Mouse (Mus musculus) ES-E14 (cell line): ENCODE measurements around the gene Gm973. TPM values are rescaled to one million over a fixed set of nuclear protein-coding genes. Genes with fewer than 3 reads are reported as not detected.

Experiments
- DNase-seq: peaks from one replicate; pipeline ENCODE4 v3.0.0-alpha.2; 2013; ENCODE audit warnings: low read depth, low spot score
- H3K27ac ChIP-seq: 2 replicates; pipeline ENCODE4 v1.5.1; 2012; ENCODE audit warnings: low read depth, mild to moderate bottlenecking, low read length, moderate library complexity, mixed read lengths; ENCODE audit not compliant: poor library complexity, insufficient read depth, severe bottlenecking
- H3K36me3 ChIP-seq: 2 replicates; pipeline ENCODE4 v1.6.1; 2012; ENCODE audit warnings: mild to moderate bottlenecking, low read length, moderate library complexity, mixed read lengths; ENCODE audit not compliant: control insufficient read depth, poor library complexity, insufficient read depth, severe bottlenecking
- H3K4me1 ChIP-seq, 2 experiments: fragments of 150-350 bp in 1 of 2; sonication (generic) in 1 of 2; 2 replicates each; pipeline ENCODE4 v1.6.1; 2012; ENCODE audit warnings: low read length in 2 of 2, mild to moderate bottlenecking in 1 of 2, mixed read lengths in 1 of 2; ENCODE audit not compliant: control insufficient read depth in 2 of 2, insufficient read depth in 2 of 2, poor library complexity in 1 of 2
- H3K4me3 ChIP-seq, 2 experiments: fragments of 150-350 bp in 1 of 2; sonication (generic) in 1 of 2; 2 replicates each; pipeline ENCODE4 v1.5.1; 2012; ENCODE audit warnings: low read length in 2 of 2, low read depth in 1 of 2, mild to moderate bottlenecking in 1 of 2, mixed read lengths in 1 of 2; ENCODE audit not compliant: insufficient read depth in 1 of 2, poor library complexity in 1 of 2, severe bottlenecking in 1 of 2
- H3K9ac ChIP-seq: 2 replicates; pipeline ENCODE4 v1.6.1; 2012; ENCODE audit warnings: low read depth, mild to moderate bottlenecking, low read length, mixed read lengths; ENCODE audit not compliant: poor library complexity, insufficient read depth, severe bottlenecking
- H3K9me3 ChIP-seq: fragments of 150-350 bp; sonication (generic); 2 replicates; pipeline ENCODE4 v1.6.1; 2012; ENCODE audit warnings: low read depth, mild to moderate bottlenecking, low read length; ENCODE audit not compliant: control insufficient read depth, insufficient read depth
- CHD2 ChIP-seq: IDR thresholded peaks from 2 replicates; pipeline ENCODE4 v1.6.1; 2014; ENCODE audit warnings: mild to moderate bottlenecking, low read depth, low read length, inconsistent platforms
- HCFC1 ChIP-seq: IDR thresholded peaks from 2 replicates; pipeline ENCODE4 v1.6.1; 2012; ENCODE audit warnings: low read length, inconsistent platforms, borderline replicate concordance; ENCODE audit not compliant: insufficient read depth
- MAFK ChIP-seq: IDR thresholded peaks from 2 replicates; pipeline ENCODE4 v1.6.1; 2014; ENCODE audit warnings: mild to moderate bottlenecking, low read depth, low read length, inconsistent platforms; ENCODE audit not compliant: insufficient read depth
- ZC3H11A ChIP-seq: IDR thresholded peaks from 2 replicates; pipeline ENCODE4 v1.6.1; 2012; ENCODE audit warnings: low read depth, mild to moderate bottlenecking, inconsistent platforms, low read length, borderline replicate concordance
- ZNF384 ChIP-seq: IDR thresholded peaks from 2 replicates; pipeline ENCODE4 v1.6.1; 2012; ENCODE audit warnings: low read depth, low read length, inconsistent platforms
- in situ Hi-C, 2 experiments: fragments of 600-800 bp; cut with MboI; formaldehyde crosslinking; loops; one replicate each; pipeline ENCODE4 v1.15.1; 2025; ENCODE audit warnings: low sequenced_read_pairs in 2 of 2, inconsistent platforms in 1 of 2; ENCODE audit not compliant: unreplicated experiment in 2 of 2
- total RNA-seq: library from RNA; depleted of rRNA; stranded (reverse); fragments of 300-350 nt; gene quantifications from 2 replicates; pipeline ENCODE4 v1.2.3, GENCODE M21; 2012; rRNA removed

Gene Gm973
- total RNA-seq: 4.0 and 5.8 TPM in 2 replicates

- no peaks in the 10 kb centered on the region for H3K9me3 ChIP-seq
- peak; percentile 47 for DNase-seq
- peaks cover 0 to 14% of the 10 kb centered on the region in 2 experiments; a peak in 3 of 4 replicates for H3K4me1 ChIP-seq
- peak within 1 kb of the TSS; percentile 35; the same call in 1 of the 2 replicates for H3K9ac ChIP-seq
- TF ChIP-seq MAFK (no peak), CHD2 (no peak), ZC3H11A (no peak), HCFC1 (no peak), ZNF384 (no peak)
- H3K36me3 ChIP-seq: no peaks in the 10 kb centered on the region
- H3K27ac ChIP-seq: no peak within 1 kb of the TSS
- peak within 1 kb of the TSS; percentile 54 to 55 for H3K4me3 ChIP-seq
- in situ Hi-C loops: no loop called here
Measured at GRCm38 (mm10) chr1:59516026-59516917, at the start of gene Gm973. Gene Gm973, plus strand, starts transcription at chr1:59516264.

DNA sequence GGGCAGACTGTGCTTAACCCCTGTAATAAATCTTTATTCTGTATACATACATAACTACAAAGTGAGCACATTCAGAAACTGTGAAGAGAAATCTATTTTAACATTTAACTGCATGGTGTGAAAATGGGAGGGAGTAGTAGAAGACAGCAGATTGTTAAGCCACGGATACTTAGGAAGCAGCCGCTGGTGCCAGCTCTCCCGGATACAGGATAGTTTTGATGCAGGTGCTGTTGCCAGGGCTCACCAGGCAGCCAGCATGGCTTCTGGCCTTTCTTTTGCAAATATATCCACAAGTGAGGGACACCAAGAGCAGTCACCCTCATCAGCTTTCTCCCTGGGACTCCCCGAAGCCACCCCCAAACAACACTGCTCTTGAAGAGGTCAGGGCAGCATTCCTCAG is 46.9 kb upstream of the Gm973 start:
- Histone ChIP-seq H3K36me3 (no peaks in the 10 kb centered on the region), H3K9ac (no peak overlapping the region), H3K4me3 (no peak overlapping the region), H3K4me1 (peaks cover 9 to 20% of the 10 kb centered on the region in 2 experiments), H3K9me3 (no peaks in the 10 kb centered on the region), H3K27ac (no peak overlapping the region)
- DNase-seq: no peak
- no peak for TF ChIP-seq HCFC1
- in situ Hi-C loops: no loop called here

- TF ChIP-seq CHD2: no peak
- no peak for TF ChIP-seq MAFK
- no peak for TF ChIP-seq HCFC1
- TF ChIP-seq ZC3H11A: no peak
- TF ChIP-seq ZNF384: no peak
- H3K4me3 ChIP-seq: no peak overlapping the region
- no peak overlapping the region for H3K27ac ChIP-seq
- peaks cover 13 to 26% of the 10 kb centered on the region in 2 experiments for H3K4me1 ChIP-seq
- H3K36me3 ChIP-seq: no peaks in the 10 kb centered on the region
- H3K9ac ChIP-seq: no peak overlapping the region
- in situ Hi-C loops: no loop called here
- H3K9me3 ChIP-seq: no peaks in the 10 kb centered on the region
- no peak for DNase-seq
Measured at GRCm38 (mm10) chr1:59470766-59471165, 45.3 kb upstream of the Gm973 start.

DNA sequence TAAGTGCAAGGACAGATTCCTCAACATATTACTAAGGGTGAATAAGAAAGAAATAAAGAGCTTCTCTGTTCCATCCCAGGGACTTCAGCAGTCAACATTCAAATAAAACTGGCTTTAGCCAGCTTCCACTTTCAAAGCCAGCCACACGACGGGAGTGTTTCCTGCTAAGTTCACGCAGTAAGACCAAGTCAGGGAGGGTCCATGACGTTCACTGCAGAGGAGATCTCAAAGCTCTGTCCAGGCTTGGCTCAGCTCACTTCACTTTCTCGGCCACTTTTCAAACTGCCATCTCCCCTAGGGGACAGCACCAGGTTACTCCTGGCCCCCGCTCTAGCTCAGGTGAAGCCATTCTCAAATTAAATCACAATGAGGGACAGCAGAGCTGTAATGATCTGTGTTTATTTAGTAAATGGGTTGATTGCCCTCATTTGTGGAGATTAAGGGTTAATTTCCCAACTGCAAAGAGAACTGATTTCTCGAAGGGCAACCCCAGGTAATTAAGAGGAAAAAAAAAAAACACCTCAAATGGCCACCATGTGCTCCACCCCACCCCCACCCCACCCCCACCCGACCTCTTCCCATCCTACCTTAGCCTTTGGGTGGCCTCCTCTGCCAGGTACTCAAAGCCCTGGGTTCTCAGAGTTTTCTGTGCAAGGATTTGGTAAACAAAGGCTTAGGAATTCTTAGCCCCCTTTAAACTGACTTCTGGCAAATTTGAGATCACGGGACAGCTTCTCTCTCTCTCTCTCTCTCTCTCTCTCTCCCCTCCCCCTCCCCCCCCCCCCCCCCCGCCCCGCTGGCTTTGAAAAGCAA is 43.5 kb upstream of the Gm973 start:
- Histone ChIP-seq H3K9me3 (no peaks in the 10 kb centered on the region), H3K9ac (no peak overlapping the region), H3K36me3 (no peaks in the 10 kb centered on the region), H3K4me3 (no peak overlapping the region), H3K4me1 (peaks cover 13 to 26% of the 10 kb centered on the region in 2 experiments), H3K27ac (peak overlapping the region; percentile 42)
- TF ChIP-seq MAFK (no peak), ZNF384 (peak; percentile 80), ZC3H11A (no peak), CHD2 (no peak), HCFC1 (no peak)
- in situ Hi-C loops: no loop called here
- DNase-seq: no peak
